Mouse (Mus musculus) cerebellum, adult 9-11 months (tissue): ENCODE measurements around the gene Slc35a2.
"Not testable (repeated sequence)": the region's sequence is repeated elsewhere in the genome, so short reads cannot be mapped to it uniquely, and the experiment has no call there.

ENCODE experiments used
- DNase-seq: peaks from one replicate; pipeline ENCODE4 v3.0.0; 2022

Slc35a2 gene

DNA sequence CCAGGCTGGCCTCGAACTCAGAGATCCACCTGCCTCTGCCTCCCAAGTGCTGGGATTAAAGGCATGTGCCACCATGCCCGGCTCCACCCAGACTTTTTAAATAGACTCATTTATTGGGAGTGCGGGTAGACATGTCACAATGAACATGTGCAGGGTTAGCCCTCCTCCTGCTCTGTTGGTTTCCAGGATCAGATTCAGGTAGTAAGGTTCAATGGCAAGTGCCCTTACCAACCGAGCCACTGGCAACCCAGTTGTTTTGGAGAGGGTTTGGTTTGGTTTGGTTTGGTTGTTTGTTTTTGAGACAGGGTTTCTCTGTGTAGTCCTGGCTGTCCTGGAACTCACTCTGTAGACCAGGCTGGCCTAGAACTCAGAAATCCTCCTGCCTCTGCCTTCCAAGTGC lies 25.4 kb downstream of the Slc35a2 start, which contains the start of gene Gm10490:
Gene Gm10490, plus strand, starts transcription at position 301 of the 400 bp plus-strand sequence.
- DNase-seq, result not testable (repeated sequence)

GRCm38 (mm10) chrX:7910473-7910872 lies 26.6 kb downstream of the Slc35a2 start:
- no peak for DNase-seq

GRCm38 (mm10) chrX:7915669-7916068 lies 31.8 kb downstream of the Slc35a2 start:
- not testable (repeated sequence) for DNase-seq

GRCm38 (mm10) chrX:7917960-7918359 lies 34.1 kb downstream of the Slc35a2 start:
- not testable (repeated sequence) for DNase-seq

DNA sequence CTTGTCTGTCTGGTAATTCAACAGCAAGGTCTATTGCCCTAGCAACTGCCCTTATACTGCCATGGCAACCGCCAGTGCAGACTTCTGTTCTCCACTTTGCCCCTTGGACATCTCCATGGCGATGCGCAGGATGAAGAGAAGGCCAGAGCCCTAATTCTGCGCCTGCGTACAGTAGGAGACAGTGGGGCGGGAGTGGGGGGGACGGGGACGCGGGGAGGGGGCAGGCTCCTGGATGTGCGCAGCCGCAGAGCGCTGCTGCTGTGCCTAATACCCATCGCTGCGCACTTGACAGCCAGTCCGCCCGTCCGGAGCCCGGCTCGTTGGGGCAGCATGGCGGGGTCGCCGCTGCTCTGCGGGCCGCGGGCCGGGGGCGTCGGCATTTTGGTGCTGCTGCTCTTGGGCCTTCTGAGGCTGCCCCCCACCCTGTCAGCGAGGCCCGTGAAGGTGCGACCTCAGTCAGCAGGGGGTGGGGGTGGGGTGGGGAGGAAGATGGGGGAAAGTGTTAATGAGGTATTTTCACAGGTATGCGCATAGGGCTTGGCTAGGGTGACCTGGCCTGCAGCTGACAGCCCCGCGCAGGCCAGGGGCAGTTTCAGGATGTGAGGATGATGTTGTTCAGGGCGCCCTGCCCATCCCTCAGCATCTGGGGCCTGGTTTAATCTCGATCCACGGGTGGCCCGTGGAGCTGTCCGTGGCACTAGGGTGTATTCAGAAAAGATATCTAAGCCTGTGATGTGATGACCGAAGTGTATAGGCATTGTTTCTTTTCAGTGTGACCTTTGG lies 36.0 kb downstream of the Slc35a2 start, which contains the start of gene Pcsk1n:
Gene Pcsk1n, plus strand, starts transcription at position 222 of the 783 bp plus-strand sequence.
- peak; percentile 75 for DNase-seq

DNA sequence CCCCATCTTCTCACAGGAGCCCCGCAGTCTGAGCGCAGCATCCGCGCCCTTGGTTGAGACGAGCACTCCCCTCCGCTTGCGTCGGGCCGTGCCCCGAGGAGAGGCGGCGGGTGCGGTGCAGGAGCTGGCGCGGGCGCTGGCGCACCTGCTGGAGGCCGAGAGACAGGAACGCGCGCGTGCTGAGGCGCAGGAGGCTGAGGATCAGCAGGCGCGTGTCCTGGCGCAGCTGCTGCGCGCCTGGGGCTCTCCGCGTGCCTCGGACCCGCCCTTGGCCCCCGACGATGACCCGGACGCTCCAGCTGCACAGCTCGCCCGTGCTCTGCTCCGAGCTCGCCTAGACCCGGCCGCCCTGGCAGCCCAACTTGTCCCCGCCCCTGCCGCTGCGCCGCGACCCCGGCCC lies 38.2 kb downstream of the Slc35a2 start:
- DNase-seq, result peak; percentile 40

GRCm38 (mm10) chrX:7926266-7926665 lies 42.4 kb downstream of the Slc35a2 start:
- no peak for DNase-seq

DNA sequence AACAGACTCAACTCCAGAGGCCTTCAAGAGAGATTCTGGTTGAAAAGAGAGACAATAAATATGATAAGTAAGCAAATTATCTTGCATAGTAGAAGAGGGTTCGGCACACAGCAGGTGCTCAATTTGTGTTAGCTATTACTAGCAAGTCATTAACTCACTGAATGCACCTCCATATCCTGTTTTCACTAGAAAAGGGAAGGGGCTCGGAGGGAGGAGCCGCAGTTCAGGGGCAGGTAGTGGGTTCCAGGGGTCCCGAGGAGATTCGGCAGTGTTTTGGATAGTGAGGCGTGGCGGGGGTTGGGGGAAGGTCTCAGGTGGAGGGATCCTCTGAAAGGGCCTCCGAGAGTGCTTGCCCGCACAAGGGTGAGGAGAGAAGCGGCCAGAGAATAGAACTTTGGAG lies 43.3 kb downstream of the Slc35a2 start:
- no peak for DNase-seq

GRCm38 (mm10) chrX:7928270-7928790 lies 44.5 kb downstream of the Slc35a2 start, which contains the start of gene Eras:
Eras (minus strand) TSS chrX:7928607.
- no peak for DNase-seq

GRCm38 (mm10) chrX:7936874-7937273 lies 53.0 kb downstream of the Slc35a2 start:
- no peak for DNase-seq

DNA sequence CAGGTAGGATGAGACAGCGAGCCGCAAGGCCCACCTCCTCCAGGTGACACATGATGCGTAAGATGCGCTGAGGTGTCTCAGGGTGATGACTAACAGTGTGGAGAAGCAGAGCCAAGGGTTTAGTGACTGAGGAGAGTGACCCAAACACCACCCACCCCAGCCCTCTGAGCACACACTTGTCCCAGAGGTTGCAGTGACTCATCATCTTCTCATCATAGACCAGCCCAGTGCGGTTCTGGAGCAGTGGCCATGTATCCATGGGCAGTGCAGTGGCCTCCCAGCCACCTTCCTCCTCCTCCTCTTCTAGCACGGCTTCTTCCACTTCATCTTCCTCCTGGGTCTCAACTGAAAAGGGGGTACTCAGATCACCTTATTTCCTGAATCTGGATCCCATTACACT lies 53.8 kb downstream of the Slc35a2 start:
- no peak for DNase-seq
